Mouse (Mus musculus) limb, embryonic 11.5 days (tissue): ENCODE data around the gene Sdr42e1. TPM values are rescaled to one million over a fixed set of nuclear protein-coding genes. Genes with fewer than 3 reads are reported as not detected.

Experiments
- ATAC-seq: fragments of 200-750 bp; cut with Nextera tagmentation; 2 replicates; pipeline ENCODE4 v1.8.0; 2017; ENCODE audit warnings: low read depth; ENCODE audit not compliant: insufficient number of reproducible peaks, low FRiP score, low TSS enrichment
- DNase-seq: peaks from one replicate; pipeline ENCODE4 v3.0.0-alpha.2; 2015; ENCODE audit warnings: low spot score
- H3K27ac ChIP-seq: fragments of 300-500 bp; sonication (generic); replicated peaks from 2 replicates; pipeline ENCODE4 v1.5.1; 2014; ENCODE audit warnings: low read depth, mild to moderate bottlenecking, low read length
- H3K27me3 ChIP-seq: fragments of 300-500 bp; sonication (generic); 2 replicates; pipeline ENCODE4 v1.6.1; 2014; ENCODE audit warnings: mild to moderate bottlenecking, low read length, mixed read lengths; ENCODE audit not compliant: control insufficient read depth, insufficient read depth
- H3K36me3 ChIP-seq: fragments of 300-500 bp; sonication (generic); 2 replicates; pipeline ENCODE4 v1.6.1; 2014; ENCODE audit warnings: mild to moderate bottlenecking, low read length, moderate library complexity, mixed read lengths; ENCODE audit not compliant: control insufficient read depth, insufficient read depth
- H3K4me1 ChIP-seq: fragments of 300-500 bp; sonication (generic); 2 replicates; pipeline ENCODE4 v1.6.1; 2014; ENCODE audit warnings: low read length, mixed read lengths; ENCODE audit not compliant: control insufficient read depth, insufficient read depth
- H3K4me2 ChIP-seq: fragments of 300-500 bp; sonication (generic); 2 replicates; pipeline ENCODE4 v1.6.1; 2014; ENCODE audit warnings: low read depth, mild to moderate bottlenecking, moderate library complexity; ENCODE audit not compliant: severe bottlenecking
- H3K4me3 ChIP-seq: fragments of 300-500 bp; sonication (generic); 2 replicates; pipeline ENCODE4 v1.5.1; 2014; ENCODE audit warnings: low read depth, low read length
- H3K9ac ChIP-seq: fragments of 300-500 bp; sonication (generic); 2 replicates; pipeline ENCODE4 v1.6.1; 2014; ENCODE audit warnings: mild to moderate bottlenecking, low read length
- H3K9me3 ChIP-seq: fragments of 300-500 bp; sonication (generic); 2 replicates; pipeline ENCODE4 v1.6.1; 2016; ENCODE audit warnings: low read length; ENCODE audit not compliant: control insufficient read depth
- WGBS: fragments of 180-500 bp; shearing (Covaris S2); extraction: QIAGEN DNeasy Blood & Tissue Kit; methylation state at CpG from one replicate; pipeline ENCODE4 v1.1.7; 2014; 5-methylcytosine and 5-hydroxymethylcytosine counted together
- polyA plus RNA-seq: library from polyadenylated mRNA; unstranded; fragments of >200 nt; fragmentation: Nextera tagmentation; extraction: Ambion mirVana; gene quantifications from 2 replicates; pipeline ENCODE4 v1.2.1, GENCODE M21; 2014

Gene Sdr42e1
- polyA plus RNA-seq, 1 experiment from 2014 or later, result 0.72 TPM

GRCm38 (mm10) chr8:117646440-117646839, 27.0 kb downstream of the Sdr42e1 start:
- Histone ChIP-seq H3K4me2 (no peak overlapping the region), H3K27ac (no peak overlapping the region), H3K9ac (no peak overlapping the region), H3K9me3 (no peaks in the 10 kb centered on the region), H3K36me3 (no peaks in the 10 kb centered on the region), H3K4me1 (no peaks in the 10 kb centered on the region), H3K27me3 (no peaks in the 10 kb centered on the region), H3K4me3 (no peak overlapping the region)
- WGBS, result 75% methylated on average over 5 of the region's 5 CpGs
- DNase-seq, result no peak
- ATAC-seq, result no peak

- no peaks in the 10 kb centered on the region for H3K27me3 ChIP-seq
- no peak for ATAC-seq
- H3K36me3 ChIP-seq, result no peaks in the 10 kb centered on the region
- DNase-seq, result peak; percentile 83
- no peak overlapping the region for H3K9ac ChIP-seq
- H3K4me1 ChIP-seq, result no peaks in the 10 kb centered on the region
- no peak overlapping the region for H3K4me2 ChIP-seq
- 43% methylated on average over 2 of the region's 2 CpGs for WGBS
- no peak overlapping the region for H3K4me3 ChIP-seq
- H3K9me3 ChIP-seq, result no peaks in the 10 kb centered on the region
- no peak overlapping the region for H3K27ac ChIP-seq
These were observed 27.5 kb downstream of the Sdr42e1 start for GRCm38 (mm10) chr8:117646020-117646419.

GRCm38 (mm10) chr8:117645486-117645885, 28.0 kb downstream of the Sdr42e1 start:
- H3K4me1 ChIP-seq, result no peaks in the 10 kb centered on the region
- DNase-seq, result no peak
- H3K9ac ChIP-seq, result no peak overlapping the region
- no peaks in the 10 kb centered on the region for H3K36me3 ChIP-seq
- WGBS, result 72% methylated on average over 5 of the region's 5 CpGs
- H3K27ac ChIP-seq, result no peak overlapping the region
- H3K9me3 ChIP-seq, result no peaks in the 10 kb centered on the region
- ATAC-seq, result no peak
- no peaks in the 10 kb centered on the region for H3K27me3 ChIP-seq
- H3K4me3 ChIP-seq, result no peak overlapping the region
- no peak overlapping the region for H3K4me2 ChIP-seq

GRCm38 (mm10) chr8:117639631-117640030, 33.9 kb downstream of the Sdr42e1 start:
- Histone ChIP-seq H3K36me3 (no peaks in the 10 kb centered on the region), H3K4me2 (no peak overlapping the region), H3K9ac (no peak overlapping the region), H3K9me3 (no peaks in the 10 kb centered on the region), H3K27me3 (no peaks in the 10 kb centered on the region), H3K4me1 (no peaks in the 10 kb centered on the region), H3K27ac (no peak overlapping the region), H3K4me3 (no peak overlapping the region)
- WGBS, result 96% methylated on average over 9 of the region's 9 CpGs
- no peak for ATAC-seq
- DNase-seq, result no peak

- ATAC-seq (no peak), DNase-seq (no peak)
- Histone ChIP-seq H3K27ac (no peak overlapping the region), H3K9me3 (no peaks in the 10 kb centered on the region), H3K9ac (no peak overlapping the region), H3K4me3 (no peak overlapping the region), H3K36me3 (no peaks in the 10 kb centered on the region), H3K4me2 (no peak overlapping the region), H3K4me1 (no peaks in the 10 kb centered on the region), H3K27me3 (no peaks in the 10 kb centered on the region)
- 55% methylated on average over 3 of the region's 3 CpGs for WGBS
These were observed 36.0 kb downstream of the Sdr42e1 start for GRCm38 (mm10) chr8:117637462-117637861.

GRCm38 (mm10) chr8:117634406-117634805, 39.1 kb downstream of the Sdr42e1 start:
- H3K27ac ChIP-seq, result no peak overlapping the region
- no peak overlapping the region for H3K4me2 ChIP-seq
- no peaks in the 10 kb centered on the region for H3K4me1 ChIP-seq
- no peaks in the 10 kb centered on the region for H3K36me3 ChIP-seq
- H3K27me3 ChIP-seq, result no peaks in the 10 kb centered on the region
- WGBS, result 85% methylated on average over 7 of the region's 7 CpGs
- DNase-seq (no peak), ATAC-seq (no peak)
- no peak overlapping the region for H3K4me3 ChIP-seq
- H3K9me3 ChIP-seq, result no peaks in the 10 kb centered on the region
- H3K9ac ChIP-seq, result no peak overlapping the region

GRCm38 (mm10) chr8:117632532-117632931, 41.0 kb downstream of the Sdr42e1 start:
- WGBS, result 85% methylated on average over 5 of the region's 5 CpGs
- no peak overlapping the region for H3K27ac ChIP-seq
- no peaks in the 10 kb centered on the region for H3K36me3 ChIP-seq
- H3K9me3 ChIP-seq, result no peaks in the 10 kb centered on the region
- no peak for ATAC-seq
- no peak overlapping the region for H3K4me2 ChIP-seq
- H3K9ac ChIP-seq, result no peak overlapping the region
- H3K4me1 ChIP-seq, result no peaks in the 10 kb centered on the region
- no peaks in the 10 kb centered on the region for H3K27me3 ChIP-seq
- H3K4me3 ChIP-seq, result no peak overlapping the region
- no peak for DNase-seq

- Histone ChIP-seq H3K9ac (no peak overlapping the region), H3K4me3 (no peak overlapping the region), H3K27me3 (no peaks in the 10 kb centered on the region), H3K9me3 (no peaks in the 10 kb centered on the region), H3K4me1 (no peaks in the 10 kb centered on the region), H3K27ac (no peak overlapping the region), H3K4me2 (no peak overlapping the region), H3K36me3 (no peaks in the 10 kb centered on the region)
- no peak for DNase-seq
- no peak for ATAC-seq
- 74% methylated on average over 9 of the region's 9 CpGs for WGBS
These were observed 46.4 kb downstream of the Sdr42e1 start for GRCm38 (mm10) chr8:117627096-117627495.

GRCm38 (mm10) chr8:117626040-117626838, 47.2 kb downstream of the Sdr42e1 start:
- H3K4me2 ChIP-seq, result no peak overlapping the region
- H3K9ac ChIP-seq, result no peak overlapping the region
- peak; percentile 68 for DNase-seq
- no peaks in the 10 kb centered on the region for H3K4me1 ChIP-seq
- no peak; the same call in 1 of the 2 replicates for ATAC-seq
- H3K27ac ChIP-seq, result no peak overlapping the region
- no peaks in the 10 kb centered on the region for H3K27me3 ChIP-seq
- no peaks in the 10 kb centered on the region for H3K9me3 ChIP-seq
- H3K4me3 ChIP-seq, result no peak overlapping the region
- H3K36me3 ChIP-seq, result no peaks in the 10 kb centered on the region
- WGBS, result 67% methylated on average over 14 of the region's 14 CpGs
